Mouse (Mus musculus): ENCODE data around the gene Mcrs1.
A peak's percentile ranks its signal among the peaks of the same experiment; 100 is the strongest.
"Not testable (repeated sequence)": the region's sequence is repeated elsewhere in the genome, so short reads cannot be mapped to it uniquely, and the experiment has no call there.

The Mcrs1 gene

GRCm38 (mm10) chr15:99249938-99250337, 1.8 kb downstream of the Mcrs1 start:
- no peak for DNase-seq

GRCm38 (mm10) chr15:99248972-99249371, 2.8 kb downstream of the Mcrs1 start:
- DNase-seq = no peak

- not testable (repeated sequence) for DNase-seq
Measured at GRCm38 (mm10) chr15:99246736-99247135, 5.0 kb downstream of the Mcrs1 start.

GRCm38 (mm10) chr15:99242045-99242444, 9.7 kb downstream of the Mcrs1 start:
- DNase-seq = no peak

- DNase-seq = no peak
Measured at GRCm38 (mm10) chr15:99241249-99241648, 10.5 kb downstream of the Mcrs1 start.

GRCm38 (mm10) chr15:99240129-99240528, 11.6 kb downstream of the Mcrs1 start:
- no peak for DNase-seq

GRCm38 (mm10) chr15:99238006-99238405, 13.8 kb downstream of the Mcrs1 start:
- DNase-seq = no peak

GRCm38 (mm10) chr15:99234326-99235010, 17.3 kb downstream of the Mcrs1 start:
- DNase-seq = no peak

- DNase-seq = no peak
Measured at GRCm38 (mm10) chr15:99233719-99234118, 18.0 kb downstream of the Mcrs1 start.

- DNase-seq = no peak
Measured at GRCm38 (mm10) chr15:99231998-99232397, 19.8 kb downstream of the Mcrs1 start.

- DNase-seq = no peak
Measured at GRCm38 (mm10) chr15:99226090-99226489, 25.7 kb downstream of the Mcrs1 start.

- peak; percentile 67 for DNase-seq
Measured at GRCm38 (mm10) chr15:99225081-99225810, 26.5 kb downstream of the Mcrs1 start.

- peak; percentile 75 for DNase-seq
Measured at GRCm38 (mm10) chr15:99224208-99224911, 27.4 kb downstream of the Mcrs1 start, which contains the start of gene Kcnh3. Gene Kcnh3 (plus strand): TSS chr15:99224861.

- peak; percentile 57 for DNase-seq
Measured at GRCm38 (mm10) chr15:99223585-99224207, 28.1 kb downstream of the Mcrs1 start.

GRCm38 (mm10) chr15:99222794-99223584, 28.8 kb downstream of the Mcrs1 start:
- DNase-seq = no peak

- no peak for DNase-seq
Measured at GRCm38 (mm10) chr15:99221315-99221952, 30.3 kb downstream of the Mcrs1 start.

- no peak for DNase-seq
Measured at GRCm38 (mm10) chr15:99217630-99218029, 34.1 kb downstream of the Mcrs1 start.

- no peak for DNase-seq
Measured at GRCm38 (mm10) chr15:99215741-99216463, 35.9 kb downstream of the Mcrs1 start.

GRCm38 (mm10) chr15:99214941-99215340, 36.8 kb downstream of the Mcrs1 start:
- DNase-seq = peak; percentile 35

- no peak for DNase-seq
Measured at GRCm38 (mm10) chr15:99213183-99213582, 38.6 kb downstream of the Mcrs1 start.

GRCm38 (mm10) chr15:99205959-99206358, 45.8 kb downstream of the Mcrs1 start:
- DNase-seq = no peak

Measured in kidney, postnatal 10 days (tissue).